Mouse (Mus musculus) liver, adult 2 months (tissue): Measurements from ENCODE around the gene Emsy.

Experiments
- CTCF ChIP-seq: fragments of 200-500 bp; IDR thresholded peaks from 2 replicates; pipeline ENCODE4 v1.5.1; 2011; ENCODE audit warnings: low read depth, low read length, control low read depth
- POLR2A ChIP-seq: fragments of 200-500 bp; IDR thresholded peaks from 2 replicates; pipeline ENCODE4 v1.6.1; 2011; ENCODE audit warnings: low read length, control low read depth; ENCODE audit not compliant: insufficient read depth; ENCODE audit errors: extremely low read depth

DNA sequence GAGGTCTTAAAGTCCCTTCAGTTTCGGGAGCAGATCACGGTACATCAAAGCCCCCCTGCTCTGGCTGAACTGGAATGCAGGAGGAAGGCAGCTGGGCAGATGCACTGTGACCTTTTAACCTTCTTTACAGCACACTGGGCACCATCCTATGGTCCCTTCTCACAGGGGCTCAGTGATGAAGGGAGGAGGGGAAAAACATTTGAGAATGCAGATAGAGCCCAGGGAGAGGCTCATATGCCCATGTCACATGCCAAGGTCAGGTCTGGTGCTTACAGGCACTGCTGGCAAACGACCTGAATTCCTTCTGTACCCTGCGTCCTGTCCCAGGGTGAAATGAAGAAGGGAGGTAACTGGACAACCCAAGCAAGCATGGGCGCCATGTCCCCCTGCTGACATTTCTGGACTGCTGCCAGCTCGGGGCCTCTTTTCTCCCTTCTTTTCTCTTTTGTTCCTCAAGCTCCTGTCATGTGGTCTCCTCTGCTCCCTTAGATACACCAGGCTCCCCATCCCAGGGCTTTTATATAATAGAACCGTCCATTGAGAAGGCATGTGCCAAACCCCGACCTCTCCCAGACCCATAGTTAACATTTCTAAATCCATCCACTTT is 118.5 kb downstream of the Emsy start:
- no peak for TF ChIP-seq POLR2A
- no peak for TF ChIP-seq CTCF
